Mouse (Mus musculus) cerebellum, adult 2 months (tissue): ENCODE data around the gene Shc2.

ENCODE experiments used
- CTCF ChIP-seq: fragments of 200-500 bp; IDR thresholded peaks from 2 replicates; pipeline ENCODE4 v1.5.1; 2011; ENCODE audit warnings: low read depth, mild to moderate bottlenecking, control low read depth, low read length, moderate library complexity, borderline replicate concordance; ENCODE audit not compliant: insufficient read depth
- POLR2A ChIP-seq: fragments of 200-500 bp; IDR thresholded peaks from 2 replicates; pipeline ENCODE4 v1.6.1; 2011; ENCODE audit warnings: low read length, control low read depth, borderline replicate concordance; ENCODE audit not compliant: insufficient read depth

- TF ChIP-seq CTCF = no peak
- no peak for TF ChIP-seq POLR2A
Measured at GRCm38 (mm10) chr10:79672088-79672455, 34.4 kb upstream of the Shc2 start.
